Mouse (Mus musculus): ENCODE results near the gene Nectin2.

- TF ChIP-seq POLR2A (IDR thresholded peaks at IDR 0.05; ENCODE audit: borderline replicate concordance, extremely low read depth, low read depth, low read length) (no peak), CTCF (IDR thresholded peaks at IDR 0.05; ENCODE audit: insufficient read depth, low read length) (no peak)
These were observed 59.4 kb downstream of the Nectin2 start for GRCm38 (mm10) chr7:19690845-19691244.

Data from lung, adult 2 months (tissue).